Mouse (Mus musculus) urinary bladder, postnatal 4 days (tissue): Measurements from ENCODE around the gene Gnl2.

Experiments used
- DNase-seq, 2 experiments: peaks; one replicate each; pipeline ENCODE4 v3.0.0; 2021 to 2022; ENCODE audit warnings: low spot score in 2 of 2

The Gnl2 gene

DNA sequence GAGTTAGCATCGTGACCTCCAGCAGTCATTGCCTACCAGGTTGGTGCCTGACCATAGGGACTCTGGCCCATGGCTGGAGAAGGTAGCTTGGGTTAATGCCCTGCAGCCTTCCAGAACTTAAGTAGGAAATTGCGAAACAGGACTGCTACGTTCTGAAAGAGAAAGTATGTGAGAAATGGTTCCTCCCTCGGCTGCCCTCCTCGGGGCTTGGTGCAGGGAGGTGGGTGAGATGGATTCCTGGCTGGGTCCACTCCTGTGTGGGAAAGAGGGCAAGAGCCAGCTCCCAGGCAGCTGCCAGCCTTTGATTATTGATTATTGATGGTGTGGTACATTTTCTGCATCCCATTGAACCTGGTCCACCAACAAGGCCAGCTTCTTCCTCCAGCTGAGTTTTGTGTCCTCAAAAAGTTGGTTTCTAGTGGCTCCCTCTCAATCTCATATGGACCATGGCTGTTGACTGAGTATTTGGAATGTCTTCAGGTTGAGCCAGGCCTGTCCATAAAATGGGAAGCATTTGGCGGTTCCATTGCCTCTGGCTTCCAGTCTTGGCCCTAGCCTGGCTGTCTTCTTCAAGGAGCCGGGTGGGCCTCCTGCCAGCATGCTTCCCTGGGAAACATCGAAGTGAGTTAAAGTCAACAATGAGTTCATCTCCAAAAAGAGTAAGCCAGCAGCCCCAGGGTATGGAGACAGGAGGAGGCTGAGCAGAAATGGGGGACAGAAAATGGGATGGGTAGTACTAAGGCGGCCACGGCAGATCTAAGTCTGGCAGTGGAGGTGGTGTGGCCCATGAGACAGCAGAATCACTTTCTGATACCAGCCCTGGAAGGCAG is at the start of gene Gnl2:
Gene Gnl2 (plus strand): TSS at position 780 of the 830 bp plus-strand sequence.
- peak in 1 of 2 experiments; percentile 32 for DNase-seq

DNA sequence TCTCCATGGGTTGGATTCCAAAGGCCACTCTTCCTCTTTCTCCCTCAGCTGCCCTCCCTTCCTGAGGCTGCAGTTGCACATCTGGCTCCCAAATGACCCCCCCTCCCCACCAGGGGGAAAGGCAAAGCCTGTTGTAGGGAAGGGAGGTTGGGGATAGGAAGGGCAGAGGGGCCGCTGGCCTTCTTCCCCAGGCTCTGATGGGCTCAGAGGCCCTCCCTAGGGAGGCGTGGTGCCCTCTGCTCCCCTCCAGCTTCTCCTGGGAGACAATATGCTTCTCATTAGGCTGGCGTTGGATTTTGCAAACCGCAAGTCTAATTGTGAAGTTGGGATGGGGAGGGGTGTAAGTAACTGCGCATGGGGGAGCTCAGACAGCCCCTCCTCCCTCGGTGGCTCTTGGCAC is 47.7 kb upstream of the Gnl2 start:
- DNase-seq: no peak

DNA sequence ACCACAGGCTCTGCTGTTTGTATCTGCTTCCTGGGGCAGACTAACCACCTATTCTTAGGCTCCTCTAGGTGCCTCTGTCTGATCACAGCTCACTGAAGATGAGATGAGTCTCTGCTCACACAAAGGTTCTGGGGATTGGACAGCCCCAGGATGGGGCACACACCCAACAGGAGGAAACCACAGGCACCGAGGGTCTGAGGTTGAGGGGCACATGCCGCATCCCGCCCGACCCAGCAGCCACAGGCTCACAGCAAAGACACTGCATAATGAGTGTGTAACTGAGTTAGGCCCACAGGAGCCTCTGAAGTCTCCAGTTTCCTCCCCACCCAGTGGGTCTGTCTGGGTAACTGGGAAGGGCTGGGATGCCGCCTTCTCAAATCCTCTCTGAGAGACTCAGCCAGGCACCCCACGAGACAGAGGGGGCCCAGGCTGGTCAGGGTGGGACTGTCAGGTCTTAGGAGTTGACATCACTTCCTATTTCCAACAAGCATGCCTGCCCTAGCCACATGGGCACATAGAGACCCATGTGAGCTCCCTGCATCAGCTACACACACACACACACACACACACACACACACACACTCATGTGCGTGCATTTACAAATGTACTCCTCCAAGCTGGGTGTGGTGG is 47.1 kb upstream of the Gnl2 start:
- DNase-seq: no peak

DNA sequence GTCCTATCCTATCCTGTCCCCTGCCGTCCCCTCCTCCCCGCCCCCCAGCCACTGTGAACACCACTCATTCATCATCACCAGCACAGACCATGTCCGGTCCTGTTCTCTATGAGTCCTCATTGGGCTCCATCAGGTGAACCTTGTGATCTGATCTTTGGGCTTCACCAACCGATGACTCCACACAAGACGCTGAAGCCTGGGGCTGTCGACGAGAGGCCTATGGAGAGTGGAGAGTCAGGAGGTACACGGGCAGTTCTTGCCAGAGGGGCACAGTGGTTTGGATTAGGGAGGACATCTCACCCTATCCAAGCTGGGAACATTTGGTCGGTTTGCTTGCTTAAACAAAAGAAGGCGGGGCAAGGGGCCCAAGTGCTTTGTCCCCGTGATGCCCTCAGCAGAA is 46.2 kb upstream of the Gnl2 start:
- DNase-seq: no peak

DNA sequence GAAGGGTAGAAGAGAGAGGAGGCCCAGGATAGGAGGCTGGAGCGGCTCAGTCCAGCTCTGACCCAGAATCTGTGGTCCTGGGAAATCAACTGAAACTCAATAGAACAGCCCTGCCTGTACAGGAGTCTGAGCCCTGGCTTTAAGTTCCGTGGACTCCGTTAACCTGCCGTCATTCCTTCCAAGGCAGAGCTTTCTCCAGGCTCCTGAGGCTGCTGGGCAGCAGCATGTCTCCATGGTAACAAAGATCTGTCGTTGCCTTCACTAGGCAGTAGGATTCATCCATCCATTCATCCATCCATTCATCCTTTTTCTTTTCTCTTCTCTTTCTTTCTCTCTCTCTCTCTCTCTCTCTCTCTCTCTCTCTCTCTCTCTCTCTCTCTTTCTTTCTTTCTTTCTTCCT is 45.7 kb upstream of the Gnl2 start:
- no peak for DNase-seq

DNA sequence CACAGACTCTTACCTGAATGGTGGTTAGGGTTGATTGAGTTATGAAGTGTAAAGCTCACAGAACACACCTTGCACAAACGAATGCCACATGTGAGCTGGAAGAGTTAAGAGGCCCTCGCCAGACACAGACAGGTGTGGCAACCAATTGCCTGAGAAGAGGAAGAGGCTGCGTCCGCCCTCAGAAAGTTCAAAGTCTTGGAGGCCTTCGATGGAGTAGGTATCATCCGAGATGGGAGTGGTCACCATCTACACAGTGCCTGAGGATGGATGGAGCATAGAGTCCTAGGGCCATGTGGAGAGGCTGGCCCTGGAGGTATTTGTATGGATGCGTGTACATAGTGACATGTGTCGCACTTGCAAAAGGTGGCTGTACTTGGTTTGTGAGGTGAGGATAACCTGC is 45.3 kb upstream of the Gnl2 start:
- DNase-seq: no peak

DNA sequence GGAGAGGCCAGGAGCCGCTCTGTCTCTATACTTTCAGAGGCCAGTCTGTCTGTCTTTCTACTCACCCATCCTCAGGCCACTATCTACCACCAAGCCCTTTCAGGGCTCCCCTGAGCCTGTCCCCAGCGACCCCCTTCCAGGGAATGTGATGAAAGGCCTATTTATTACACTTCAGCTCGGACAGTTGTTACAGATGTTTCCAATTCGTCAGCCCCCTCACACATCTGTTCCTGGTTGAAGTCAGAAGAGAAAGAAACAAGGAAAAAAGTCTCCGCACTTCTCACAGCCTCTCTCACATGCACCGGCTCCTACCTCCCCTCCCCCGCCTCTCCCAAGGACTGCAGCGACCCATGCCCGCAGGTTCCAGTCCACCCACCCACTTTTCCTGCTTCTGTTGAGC is 44.1 kb upstream of the Gnl2 start:
- DNase-seq: no peak

DNA sequence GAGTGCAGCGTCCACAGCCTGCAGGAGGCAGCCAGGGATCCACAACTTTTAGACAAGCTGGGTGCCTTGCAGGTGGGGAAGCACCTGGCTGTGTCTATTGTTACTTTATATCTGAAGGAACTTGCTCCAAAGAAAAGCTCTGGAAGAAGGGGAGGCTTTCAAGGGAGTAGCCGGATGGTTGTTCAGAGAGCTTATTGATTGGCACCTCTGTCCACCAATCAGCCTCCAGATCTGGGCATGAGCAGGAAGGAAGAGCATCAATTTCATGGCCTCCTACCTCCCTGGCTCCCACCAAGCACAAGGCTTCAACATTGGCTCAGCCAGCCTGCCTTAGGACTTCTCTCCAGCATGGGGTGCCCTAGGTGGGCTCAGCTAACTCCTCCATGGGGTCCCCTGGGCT is 43.1 kb upstream of the Gnl2 start:
- no peak for DNase-seq

DNA sequence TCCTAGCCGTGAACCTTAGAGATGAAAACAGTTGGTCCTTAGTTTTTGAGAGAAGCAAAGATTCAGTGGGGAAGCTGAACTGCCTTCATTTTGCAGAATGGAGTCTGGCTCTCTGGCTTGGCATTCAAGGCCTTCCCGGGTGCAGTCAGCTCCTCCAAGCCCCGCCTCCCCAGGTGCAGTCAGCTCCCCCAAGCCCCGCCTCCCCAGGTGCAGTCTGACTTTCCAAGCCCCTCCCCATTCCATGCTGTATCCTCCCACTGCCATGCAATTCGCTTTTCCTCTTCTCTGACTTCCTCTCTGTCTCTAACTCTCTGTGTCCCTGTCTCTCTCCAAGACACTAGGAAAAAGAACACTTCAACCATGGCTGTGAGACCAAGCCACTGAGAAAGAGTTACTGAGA is 38.2 kb upstream of the Gnl2 start:
- DNase-seq: no peak

DNA sequence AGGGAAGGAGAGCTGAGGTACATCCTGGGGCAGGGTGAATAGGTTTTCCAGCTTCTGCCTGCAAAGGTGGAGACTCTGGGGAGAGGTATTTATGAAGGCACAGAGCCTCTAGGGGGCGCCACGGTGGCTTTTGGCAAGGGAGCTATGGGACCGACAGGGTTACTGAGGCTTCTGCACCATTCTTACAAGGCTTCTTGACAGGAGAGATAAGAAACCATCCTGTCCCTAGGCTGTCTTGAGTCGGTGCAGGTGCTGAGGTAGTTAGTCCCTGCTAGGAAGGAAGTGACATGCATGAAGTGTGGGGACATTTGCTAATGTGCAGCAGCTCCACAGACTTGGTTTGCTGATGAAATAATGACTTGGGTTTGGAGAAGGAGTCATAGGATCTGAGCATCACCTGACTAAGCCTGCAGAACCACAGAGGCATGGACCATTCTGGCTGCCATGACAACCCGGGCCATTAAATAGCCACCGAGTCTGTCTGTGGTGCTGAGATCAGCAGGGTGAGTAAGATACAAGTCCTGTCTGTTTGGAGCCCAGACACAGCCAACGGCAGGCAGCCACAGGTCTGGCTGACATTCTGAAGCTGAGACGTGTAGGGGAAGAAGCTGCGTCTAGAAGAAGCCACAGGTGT is 32.4 kb upstream of the Gnl2 start:
- DNase-seq: no peak

DNA sequence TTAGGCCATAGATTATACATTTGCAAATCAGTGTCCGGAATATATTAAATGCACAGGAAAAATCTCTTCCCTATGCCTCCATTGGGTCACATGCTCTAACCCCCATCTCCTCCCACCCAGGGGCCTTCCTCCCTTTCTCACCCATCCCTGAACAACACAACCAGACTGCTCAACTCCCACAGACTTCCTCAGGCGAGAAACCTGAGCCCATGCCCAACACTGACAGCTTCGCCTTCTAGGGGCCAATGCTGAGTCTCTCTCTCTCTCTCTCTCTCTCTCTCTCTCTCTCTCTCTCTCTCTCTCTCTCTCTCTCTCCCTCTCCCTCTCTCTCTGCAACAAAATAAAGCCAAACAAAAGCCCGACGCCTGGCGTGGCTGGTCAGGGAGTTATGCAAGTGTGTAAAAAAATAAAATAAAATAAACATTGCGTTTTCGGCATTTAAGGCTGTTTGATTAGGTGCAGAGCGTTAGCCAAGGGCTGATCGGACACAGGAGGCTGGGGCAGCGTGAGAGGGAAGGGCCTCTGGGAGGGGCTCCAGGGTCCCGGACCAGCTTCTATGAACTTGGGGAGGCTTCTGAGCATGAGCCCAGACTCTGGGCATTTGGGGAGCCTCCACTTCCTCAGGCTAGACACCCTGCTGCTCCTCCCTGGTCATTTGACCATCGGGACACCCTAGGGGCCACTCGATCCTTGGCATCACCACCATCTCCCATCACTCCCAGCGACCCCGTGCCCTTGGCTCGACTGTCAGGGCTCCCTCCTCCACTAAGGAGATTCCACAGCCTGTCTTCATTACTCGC is 31.3 kb upstream of the Gnl2 start:
- DNase-seq: no peak

DNA sequence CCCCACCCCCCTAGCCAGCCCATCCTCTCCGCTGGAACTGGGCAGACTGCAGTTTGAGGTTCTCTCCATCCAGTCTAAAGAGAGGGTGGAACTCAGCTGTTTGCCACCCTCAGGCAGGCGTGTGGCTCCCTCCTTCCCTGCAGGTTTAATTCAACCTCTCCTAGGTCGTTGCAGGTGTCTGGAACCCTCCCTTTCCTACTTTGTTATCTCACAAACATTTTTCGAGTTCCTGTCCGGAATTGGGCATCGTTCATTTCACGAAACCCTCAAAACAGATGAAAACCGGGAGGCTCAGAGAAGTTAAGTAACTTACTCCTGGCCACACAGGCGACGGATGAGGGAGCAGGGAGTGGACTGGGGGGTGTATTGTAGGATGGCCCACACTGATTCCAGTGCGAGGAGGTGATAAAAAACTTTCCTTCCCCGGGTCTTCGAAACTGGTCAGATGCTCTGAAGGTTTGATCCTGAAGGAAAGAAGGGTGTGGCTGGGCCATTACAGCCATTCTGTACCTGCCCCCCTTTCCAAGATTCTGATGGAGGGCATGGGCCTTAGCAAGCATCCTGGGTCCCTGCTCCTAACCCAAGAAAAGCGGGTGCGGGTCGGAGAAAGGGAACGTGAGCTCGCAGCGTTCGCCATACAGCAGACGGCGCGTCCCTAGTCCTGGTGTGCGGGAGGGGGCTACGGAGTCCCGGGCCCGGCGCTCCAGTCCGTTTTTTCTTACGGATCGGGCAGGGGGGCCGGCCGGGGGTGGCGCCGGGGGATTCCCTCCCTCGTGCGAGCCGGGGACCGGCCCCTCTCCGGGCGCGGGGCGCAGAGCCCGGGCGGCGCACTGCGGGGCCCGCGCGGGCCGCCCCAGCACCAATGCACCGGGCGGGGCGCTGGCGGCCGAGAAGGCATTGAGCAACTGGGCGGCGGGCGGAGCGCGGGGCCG is 30.4 kb upstream of the Gnl2 start, which contains the start of gene Rspo1:
Gene Rspo1 (plus strand): TSS at position 760 of the 932 bp plus-strand sequence.
- DNase-seq: no peak

DNA sequence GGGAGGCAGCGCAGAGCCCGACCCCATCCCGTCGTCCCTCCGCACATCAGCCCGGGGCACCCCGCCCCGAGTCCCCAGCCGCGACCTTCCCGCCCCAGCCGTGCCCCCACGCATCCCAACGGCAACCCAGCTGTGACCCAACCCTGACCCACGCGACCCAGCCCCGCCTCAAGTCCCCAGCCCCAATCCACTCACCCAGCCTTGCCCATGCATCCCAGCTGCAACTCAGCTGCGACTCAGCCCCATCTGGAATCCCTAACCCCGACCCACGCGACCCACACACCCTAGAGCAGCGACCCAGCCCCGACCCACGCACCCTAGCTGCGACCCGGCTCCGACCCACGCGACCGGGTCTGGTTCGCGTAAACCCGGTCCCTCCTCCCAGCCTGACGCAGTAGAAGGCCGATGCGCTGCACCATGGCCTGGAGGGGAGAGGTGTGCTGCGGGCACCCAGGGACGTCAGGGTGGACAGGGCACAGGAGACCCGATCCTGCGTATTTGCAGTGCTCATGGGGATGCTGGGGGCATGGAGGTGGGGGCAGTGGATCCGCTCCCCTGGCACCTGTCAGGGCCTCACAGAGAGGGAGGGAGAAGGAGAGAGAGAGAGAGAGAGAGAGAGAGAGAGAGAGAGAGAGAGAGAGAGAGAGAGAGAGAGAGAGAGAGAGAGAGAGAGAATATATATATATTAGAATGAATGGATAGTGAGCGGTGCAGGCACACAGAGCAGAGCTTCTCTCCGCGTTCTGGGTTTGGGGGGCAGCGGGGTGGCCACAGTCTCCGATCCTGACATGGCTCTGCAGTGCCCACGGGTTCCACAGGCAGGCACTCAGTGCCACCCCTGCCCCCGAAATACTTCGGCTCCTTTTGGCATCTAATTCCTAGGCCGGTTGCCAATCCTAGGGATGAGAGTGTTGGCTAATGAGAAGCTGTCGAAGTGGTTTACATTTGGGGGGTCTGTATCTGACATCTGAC is 29.4 kb upstream of the Gnl2 start:
- no peak for DNase-seq

DNA sequence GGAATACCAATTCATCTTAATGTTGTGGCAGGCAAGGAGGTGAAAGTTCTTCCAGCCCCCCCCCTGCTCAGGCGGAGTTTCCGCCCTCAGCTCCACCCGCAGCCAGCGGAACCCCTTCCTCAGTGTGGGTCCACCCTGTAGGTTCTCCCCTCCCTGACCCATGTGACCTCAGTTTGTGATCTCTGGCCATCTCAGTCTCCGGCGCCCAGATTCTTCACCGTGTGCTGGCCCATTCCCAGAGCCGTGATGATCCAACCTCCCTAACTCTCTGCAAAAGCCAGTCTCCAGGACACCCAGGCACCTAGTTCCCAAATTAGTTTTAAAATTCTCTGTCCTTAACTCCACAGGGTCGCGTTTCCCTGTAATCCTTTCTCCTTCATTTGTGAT is 28.7 kb upstream of the Gnl2 start:
- no peak for DNase-seq

DNA sequence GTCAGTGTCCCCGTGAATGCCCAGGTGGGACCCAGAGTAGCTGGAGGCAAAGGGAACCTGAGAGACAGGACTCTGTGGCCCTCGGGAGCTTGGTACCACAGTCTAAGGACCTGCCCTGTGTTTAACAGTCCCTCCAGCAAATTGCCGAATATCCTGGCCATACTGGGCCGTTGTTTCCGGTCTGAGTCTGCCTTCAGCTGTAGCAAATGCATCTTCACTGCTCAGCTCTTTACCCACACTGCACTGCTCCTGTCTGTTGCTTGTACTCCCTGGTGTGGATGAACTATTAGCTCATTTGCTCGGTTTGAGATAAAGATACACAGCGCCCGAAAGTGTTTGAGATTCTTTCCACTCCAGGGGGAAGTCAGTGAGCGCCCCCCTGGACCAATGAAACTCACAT is 28.0 kb upstream of the Gnl2 start:
- DNase-seq: no peak

DNA sequence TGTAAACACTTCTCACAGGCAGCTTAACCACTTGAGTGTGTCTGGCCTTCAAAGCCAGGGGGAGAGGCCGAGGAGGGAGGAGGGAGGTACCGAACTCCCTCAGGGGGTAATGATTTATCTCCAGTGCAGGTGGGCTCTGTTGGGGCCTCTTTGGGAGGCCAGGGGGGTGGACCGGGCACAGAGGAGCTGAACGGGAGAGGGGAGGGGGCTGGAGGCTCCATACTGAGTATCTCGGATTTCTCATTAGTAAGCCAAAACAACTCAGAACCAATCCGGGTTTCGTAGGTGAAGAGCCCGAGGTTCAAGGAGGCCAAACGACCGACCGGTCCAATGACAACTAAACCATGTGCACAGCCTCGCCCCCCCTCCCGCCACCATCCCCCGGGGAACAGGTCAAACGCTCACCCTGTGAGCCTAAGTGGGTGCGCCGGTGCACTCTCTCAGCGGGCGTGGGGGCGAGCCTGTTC is 26.6 kb upstream of the Gnl2 start:
- no peak for DNase-seq

DNA sequence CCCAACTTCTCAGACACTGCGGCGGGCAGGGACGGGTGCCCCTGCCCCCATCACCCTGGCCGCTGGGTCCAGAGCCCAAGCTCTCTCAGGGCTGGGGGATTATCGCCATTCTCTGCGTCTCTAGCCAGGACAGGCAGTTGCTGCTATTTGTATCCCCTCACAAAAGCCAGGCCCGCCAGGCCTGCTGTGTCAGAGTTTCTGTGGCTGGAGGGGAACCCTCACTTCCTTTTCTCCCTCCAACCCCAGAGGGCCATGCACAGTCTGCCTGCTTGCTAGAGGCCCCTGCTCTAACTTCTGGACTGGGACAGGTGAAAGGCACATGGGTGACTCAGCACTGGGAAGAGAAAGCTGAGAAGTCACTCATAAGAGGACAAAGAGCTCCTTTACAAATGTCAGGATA is 26.1 kb upstream of the Gnl2 start:
- no peak for DNase-seq

DNA sequence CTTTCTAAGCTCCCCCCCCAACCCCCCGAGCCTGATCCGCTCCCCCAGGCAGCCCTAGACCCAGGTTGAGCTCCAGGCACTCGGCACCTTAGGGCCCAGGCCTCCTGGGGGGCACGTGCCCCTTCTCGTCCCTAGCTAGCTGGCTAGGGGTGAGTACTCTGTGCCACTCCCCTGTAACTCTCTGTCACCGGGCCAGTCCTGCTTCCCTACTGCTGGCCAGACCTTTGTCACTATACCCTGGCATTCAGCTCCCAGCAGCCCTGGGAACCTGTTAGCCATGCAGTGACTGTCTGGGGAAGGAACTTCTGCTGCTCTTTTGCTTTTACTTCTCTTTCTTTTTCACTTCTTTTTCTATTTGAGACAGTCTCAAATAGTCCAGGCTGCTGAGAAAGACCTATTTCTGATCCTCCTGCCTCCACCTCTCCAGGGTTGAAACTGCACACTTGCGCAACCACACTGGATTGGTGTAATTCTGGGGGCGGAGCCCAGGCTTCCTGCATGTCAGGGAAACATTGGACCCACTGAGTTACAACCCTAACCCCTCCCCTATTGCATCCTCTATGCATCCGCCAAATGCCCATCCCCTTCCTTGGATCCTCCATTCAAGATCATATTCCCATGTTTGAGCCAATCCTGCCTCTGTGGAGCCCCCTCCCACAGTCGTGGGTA is 18.8 kb upstream of the Gnl2 start:
- no peak for DNase-seq

DNA sequence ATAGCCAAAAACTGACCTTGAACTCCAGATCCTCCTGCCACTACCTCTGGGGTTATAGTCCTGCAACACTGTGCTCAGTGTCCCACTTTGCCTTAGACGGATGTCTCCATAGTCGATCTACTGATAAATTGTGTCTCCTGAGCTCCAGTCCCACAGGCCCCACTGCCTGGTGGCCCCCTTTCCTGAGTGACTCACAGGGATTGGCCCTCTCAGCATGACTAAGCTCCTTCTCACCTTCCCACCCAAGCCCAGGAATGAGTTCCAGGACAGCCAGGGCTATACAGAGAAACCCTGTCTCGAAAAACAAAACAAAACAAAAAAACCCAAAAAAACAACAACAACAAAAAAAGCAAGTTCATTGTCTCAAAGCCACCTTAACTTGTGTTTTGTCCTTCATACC is 16.8 kb upstream of the Gnl2 start:
- no peak for DNase-seq
